Mouse (Mus musculus) C3H10T1/2 (cell line): ENCODE data around the gene Hdac7. TPM values are rescaled to one million over a fixed set of nuclear protein-coding genes. Genes with fewer than 3 reads are reported as not detected.

Source experiments
- polyA plus RNA-seq, 2 experiments: library from polyadenylated mRNA; unstranded; fragments of >200 nt; fragmentation: generic; extraction: Trizol; gene quantifications; one replicate each; pipeline ENCODE4 v1.2.1; 2012; ENCODE audit warnings: missing spikeins in 2 of 2

The Hdac7 gene
- 10 to 100 TPM; 64.5 to 86.6 TPM for polyA plus RNA-seq

DNA sequence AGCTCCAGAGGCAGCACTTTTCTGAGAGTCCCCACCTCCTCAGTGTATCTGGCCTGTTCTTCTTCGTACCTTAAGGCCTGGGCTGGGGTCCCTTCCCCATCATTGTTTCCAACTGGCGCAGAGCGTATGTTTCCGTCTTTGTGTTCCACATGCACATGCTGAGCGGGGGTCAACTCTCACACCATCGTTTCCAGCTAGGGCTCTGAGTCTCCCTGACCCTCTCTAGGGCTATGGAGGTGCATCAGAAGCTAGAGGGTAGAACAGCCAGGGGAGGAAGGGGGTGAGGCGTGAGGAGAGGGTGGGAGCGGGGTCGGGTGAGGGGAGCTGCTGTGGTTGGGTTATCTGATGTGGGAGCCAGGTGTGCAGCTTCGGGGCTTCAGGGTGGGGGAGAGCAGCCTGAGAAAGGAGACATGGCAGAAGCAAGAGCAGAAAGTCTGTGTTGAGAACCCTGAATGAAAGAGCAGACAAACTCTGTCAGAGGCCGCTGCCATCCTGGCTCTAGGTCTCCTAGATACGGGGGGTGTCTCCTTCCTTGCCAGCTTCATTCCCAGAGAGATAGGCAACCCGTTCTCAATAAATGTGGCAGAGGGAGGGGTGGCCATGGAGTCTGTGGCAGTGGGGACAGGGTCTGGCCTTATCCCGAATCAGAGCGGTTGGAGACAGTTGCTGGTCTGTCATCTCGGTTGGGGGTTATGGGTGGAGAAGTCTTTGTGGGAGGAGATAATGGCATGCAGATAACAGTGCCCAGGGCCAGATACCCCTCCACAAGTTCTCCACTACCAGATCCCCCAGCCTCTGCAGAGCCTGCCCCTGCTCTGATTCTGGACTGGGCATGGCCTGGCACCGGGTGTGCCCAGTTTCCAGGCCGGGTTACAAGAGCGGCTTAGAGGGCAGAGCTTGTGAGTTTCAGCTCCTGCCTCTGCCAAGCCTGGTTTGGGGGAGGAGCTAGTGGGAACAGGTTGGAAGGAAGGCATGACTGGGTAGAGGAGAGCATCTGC lies at the start of gene Hdac7:
TSS of gene Hdac7 (minus strand) at position 466 of the 998 bp plus-strand sequence.

DNA sequence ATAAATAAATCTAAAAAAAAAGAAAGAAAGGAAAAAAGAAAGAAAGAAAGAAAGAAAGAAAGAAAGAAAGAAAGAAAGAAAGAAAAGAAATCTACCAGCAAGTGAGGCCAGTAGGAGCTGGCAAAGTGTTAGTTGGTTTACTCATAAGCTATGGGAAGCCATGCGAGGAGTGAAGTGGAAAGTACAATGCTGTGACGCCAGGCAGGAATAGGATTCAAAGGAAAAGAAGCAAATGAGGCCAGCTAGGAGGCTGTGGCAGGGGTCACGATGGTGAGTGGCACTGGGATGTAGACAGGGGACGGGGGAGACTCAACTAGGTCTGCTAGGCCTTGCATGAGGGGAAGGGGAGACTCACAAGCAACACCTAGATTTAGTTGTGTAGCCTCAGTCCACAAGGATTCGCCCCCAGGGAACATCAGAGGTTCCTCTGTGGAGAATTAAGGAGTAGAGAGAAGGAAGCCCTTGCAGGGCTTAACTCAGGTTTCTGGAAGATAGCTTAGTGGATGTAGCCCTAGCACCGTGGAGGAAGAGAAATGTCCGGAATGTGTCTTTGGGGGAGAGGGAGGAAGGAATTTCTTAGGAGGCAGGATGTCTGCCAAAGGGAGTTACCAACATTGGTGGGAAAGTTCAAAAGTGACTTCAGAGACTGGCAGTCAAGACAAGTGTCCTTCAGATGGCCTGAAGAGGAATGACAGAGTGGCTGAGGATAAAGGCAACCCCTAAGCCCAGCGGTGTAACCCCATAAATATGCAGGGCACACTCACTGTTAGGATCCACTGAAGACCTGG lies 65.8 kb downstream of the Hdac7 start, which contains the start of gene Slc48a1:
TSS of gene Slc48a1 (plus strand) at position 210 of the 788 bp plus-strand sequence.

DNA sequence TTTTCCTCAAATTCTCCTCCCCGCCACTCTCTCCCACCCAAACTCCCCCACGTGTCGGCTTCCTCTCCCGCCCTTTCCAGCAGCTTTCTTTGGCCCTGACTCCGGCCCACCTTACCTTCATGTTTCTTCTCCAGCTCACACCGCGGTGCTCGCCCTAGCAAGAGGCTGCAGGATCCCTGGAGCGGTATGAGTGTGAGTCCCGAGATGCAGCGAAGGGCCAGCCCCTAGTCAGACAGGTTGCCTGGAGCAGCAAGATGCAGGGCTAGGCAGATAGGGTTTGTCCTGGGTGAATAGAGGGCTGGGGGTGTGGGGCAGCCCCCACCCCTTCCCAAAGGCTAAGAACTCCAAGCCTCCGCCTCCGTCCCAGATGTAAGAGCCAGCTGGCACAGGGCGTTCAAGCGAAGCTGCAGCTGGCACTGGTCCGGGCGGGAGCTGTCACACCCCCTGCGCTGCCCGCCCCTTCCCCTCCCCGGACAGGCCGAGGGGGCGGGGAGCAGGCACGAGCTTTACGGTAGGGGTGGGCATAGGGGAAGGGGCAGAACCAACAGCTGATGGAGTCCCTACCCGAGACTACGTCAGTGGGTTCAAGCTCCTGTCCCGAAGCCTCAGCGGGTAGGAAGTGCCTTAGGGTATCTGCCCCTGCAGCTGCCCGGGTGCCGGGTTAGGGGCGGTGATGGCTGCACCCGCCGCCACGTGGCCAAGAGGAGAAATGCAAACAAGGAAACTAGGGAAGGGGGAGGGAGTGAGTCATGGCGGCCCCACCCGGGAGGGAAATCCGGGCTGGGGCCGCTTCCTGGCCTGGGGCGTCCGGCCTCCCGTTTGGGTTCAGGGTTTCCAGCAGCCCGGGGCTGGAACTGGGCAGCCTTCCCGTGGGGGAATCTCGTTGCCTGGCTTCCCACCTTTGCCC lies 76.8 kb downstream of the Hdac7 start, which contains the start of gene Rapgef3:
TSS of gene Rapgef3 (minus strand) at position 693 of the 907 bp plus-strand sequence.

Other genes with a start within 250 kb of the Hdac7 start
- gene Rpap3, start 138.7 kb downstream of the Hdac7 start, polyA plus RNA-seq, result 10 to 100 TPM in 1 of 2 experiments, 1 to 10 TPM in 1; 3.1 to 12.0 TPM
- under 1 TPM; 0.01 to 0.22 TPM for gene Endou, start 113.2 kb downstream of the Hdac7 start, polyA plus RNA-seq
- 10 to 100 TPM in 1 of 2 experiments, 1 to 10 TPM in 1; 3.0 to 11.6 TPM for gene Rapgef3, start 76.5 kb downstream of the Hdac7 start, polyA plus RNA-seq
- gene Slc48a1, start 66.0 kb downstream of the Hdac7 start, polyA plus RNA-seq, result 100 to 1,000 TPM in 1 of 2 experiments, 10 to 100 TPM in 1; 93.3 to 136 TPM
- gene Vdr, start 66.1 kb upstream of the Hdac7 start, polyA plus RNA-seq, result 10 to 100 TPM in 1 of 2 experiments, 1 to 10 TPM in 1; 3.6 to 18.0 TPM
- 10 to 100 TPM; 36.3 to 77.7 TPM for gene Tmem106c, start 119.7 kb upstream of the Hdac7 start, polyA plus RNA-seq
- gene Col2a1, start 160.2 kb upstream of the Hdac7 start, polyA plus RNA-seq, result 10 to 100 TPM; 17.3 to 25.2 TPM
- 100 to 1,000 TPM in 1 of 2 experiments, 10 to 100 TPM in 1; 31.0 to 113 TPM for gene Pfkm, start 248.1 kb upstream of the Hdac7 start, polyA plus RNA-seq
- 10 to 100 TPM in 1 of 2 experiments, 1 to 10 TPM in 1; 3.6 to 11.2 TPM for gene Senp1, start 249.2 kb upstream of the Hdac7 start, polyA plus RNA-seq